Comparison of ENCODE assay signal across 7 mouse cellular contexts in genomic region chr1:185285171-185285570, GRCm38 (mm10). TPM values are rescaled to one million over a fixed set of nuclear protein-coding genes. Genes with fewer than 3 reads are reported as not detected.
DNase-seq lines count a peak whose midpoint lies in the region; ATAC-seq and TF ChIP-seq lines count a peak whose summit lies in the region.

No protein-coding gene starts in this region.

- ATAC-seq in forebrain, embryonic 12.5 days (ENCODE audit: low FRiP score), result peak; percentile 63; the same call in 1 of the 2 replicates

- no peak for TF ChIP-seq CTCF in lung, adult 2 months (IDR thresholded peaks at IDR 0.05; ENCODE audit: insufficient read depth, low read length)
- TF ChIP-seq CTCF in brain, embryonic 14.5 days (IDR thresholded peaks at IDR 0.05; ENCODE audit: borderline replicate concordance, extremely low read depth, insufficient read depth, insufficient read length), result no peak

- no peak overlapping the region for H3K4me3 ChIP-seq in lung, adult 2 months (replicated peaks; ENCODE audit: extremely low read depth, low read depth, low read length)
- no peak overlapping the region for H3K4me3 ChIP-seq in forebrain, embryonic 12.5 days (replicated peaks)

- no peak overlapping the region for H3K27ac ChIP-seq in forebrain, embryonic 12.5 days

- H3K9ac ChIP-seq in forebrain, embryonic 12.5 days, result no peak overlapping the region

- H3K36me3 ChIP-seq in forebrain, embryonic 12.5 days (replicated peaks), result peaks cover 61% of the 10 kb centered on the region

- DNase-seq in lung, adult 18-20 months, result peak; percentile 19 to 46
- DNase-seq in lung, adult 2 months, result no peak
- peak; percentile 92 for DNase-seq in brain, embryonic 14.5 days (ENCODE audit: low read depth)
- peak; percentile 77 for DNase-seq in kidney, postnatal 14 days
- no peak for DNase-seq in frontal cortex, postnatal 25 days (ENCODE audit: low spot score in 2 of 2)
- no peak for DNase-seq in spleen, adult 12 weeks (ENCODE audit: low spot score)

- no peak overlapping the region for H3K4me2 ChIP-seq in forebrain, embryonic 12.5 days

- TF ChIP-seq POLR2A in lung, adult 2 months (IDR thresholded peaks at IDR 0.05; ENCODE audit: borderline replicate concordance, extremely low read depth, low read depth, low read length), result no peak
- TF ChIP-seq POLR2A in brain, embryonic 14.5 days (IDR thresholded peaks at IDR 0.05; ENCODE audit: borderline replicate concordance, extremely low read depth, insufficient read depth, insufficient read length, poor library complexity, severe bottlenecking), result no peak

- no peaks in the 10 kb centered on the region for H3K4me1 ChIP-seq in lung, adult 2 months (ENCODE audit: control insufficient read depth, insufficient read depth, low read length)
- H3K4me1 ChIP-seq in forebrain, embryonic 12.5 days, result no peaks in the 10 kb centered on the region; the same call in 1 of the 2 replicates

- H3K27me3 ChIP-seq in forebrain, embryonic 12.5 days, result no peaks in the 10 kb centered on the region

- 64% methylated on average over 4 of the region's 4 CpGs for WGBS in lung, adult 2 months
- 89% methylated on average over 4 of the region's 4 CpGs for WGBS in forebrain, embryonic 12.5 days

- H3K9me3 ChIP-seq in forebrain, embryonic 12.5 days, result no peaks in the 10 kb centered on the region

RNA-seq across cellular contexts. Expression of gene Iars2, which starts 44.0 kb away (rescaled TPM):
- 21.6 and 24.0 TPM in 2 replicates for polyA plus RNA-seq in lung, adult 2 months (2012; rRNA removed)
- 18.2 and 18.9 TPM in 2 replicates for polyA plus RNA-seq in brain, embryonic 14.5 days (2012; rRNA removed)
- 26.3 and 28.9 TPM in 2 replicates for polyA plus RNA-seq in forebrain, embryonic 12.5 days (2016; fragmentation: Nextera tagmentation; extraction: Ambion mirVana)

RNA-seq across cellular contexts. Expression of gene Bpnt1, which starts 46.8 kb away (rescaled TPM):
- polyA plus RNA-seq in lung, adult 2 months (2012; rRNA removed), result 40.4 and 45.1 TPM in 2 replicates
- polyA plus RNA-seq in brain, embryonic 14.5 days (2012; rRNA removed), result 39.6 and 41.8 TPM in 2 replicates
- polyA plus RNA-seq in forebrain, embryonic 12.5 days (2016; fragmentation: Nextera tagmentation; extraction: Ambion mirVana), result 30.4 and 33.2 TPM in 2 replicates

Comparison
In these comparisons a context has a peak if more than half of its experiments do, and no peak if none do; other contexts are left out.
1. DNase-seq: peak in lung, adult 18-20 months (2 of 2), brain, embryonic 14.5 days (single experiment) and kidney, postnatal 14 days (single experiment); none in lung, adult 2 months (single experiment), frontal cortex, postnatal 25 days (0 of 2) and spleen, adult 12 weeks (single experiment).